Mouse (Mus musculus): Measurements from ENCODE around the gene Nr1h4. TPM values are rescaled to one million over a fixed set of nuclear protein-coding genes. Genes with fewer than 3 reads are reported as not detected.

Nr1h4 gene
- polyA plus RNA-seq, 1 experiment from 2014 or later: not detected

Other genes starting within 250 kb of the Nr1h4 start
- 7.7 and 7.9 TPM in 2 replicates for gene Ano4, start 188.8 kb downstream of the Nr1h4 start, polyA plus RNA-seq (2015; fragmentation: Nextera tagmentation; extraction: Ambion mirVana)
- gene Gas2l3, start 89.6 kb downstream of the Nr1h4 start, polyA plus RNA-seq (2015; fragmentation: Nextera tagmentation; extraction: Ambion mirVana): 2.2 and 4.4 TPM in 2 replicates
- 2.0 and 2.7 TPM in 2 replicates for gene Slc17a8, start 87.7 kb upstream of the Nr1h4 start, polyA plus RNA-seq (2015; fragmentation: Nextera tagmentation; extraction: Ambion mirVana)
- gene Scyl2, start 152.7 kb upstream of the Nr1h4 start, polyA plus RNA-seq (2015; fragmentation: Nextera tagmentation; extraction: Ambion mirVana): 7.8 and 9.8 TPM in 2 replicates
- 55.3 and 60.3 TPM in 2 replicates for gene Actr6, start 198.7 kb upstream of the Nr1h4 start, polyA plus RNA-seq (2015; fragmentation: Nextera tagmentation; extraction: Ambion mirVana)
- 30.7 and 32.9 TPM in 2 replicates for gene Uhrf1bp1l, start 211.4 kb upstream of the Nr1h4 start, polyA plus RNA-seq (2015; fragmentation: Nextera tagmentation; extraction: Ambion mirVana)

Data from midbrain, embryonic 16.5 days (tissue).